15 mouse cellular contexts compared by ENCODE assay signal in the genomic region with DNA sequence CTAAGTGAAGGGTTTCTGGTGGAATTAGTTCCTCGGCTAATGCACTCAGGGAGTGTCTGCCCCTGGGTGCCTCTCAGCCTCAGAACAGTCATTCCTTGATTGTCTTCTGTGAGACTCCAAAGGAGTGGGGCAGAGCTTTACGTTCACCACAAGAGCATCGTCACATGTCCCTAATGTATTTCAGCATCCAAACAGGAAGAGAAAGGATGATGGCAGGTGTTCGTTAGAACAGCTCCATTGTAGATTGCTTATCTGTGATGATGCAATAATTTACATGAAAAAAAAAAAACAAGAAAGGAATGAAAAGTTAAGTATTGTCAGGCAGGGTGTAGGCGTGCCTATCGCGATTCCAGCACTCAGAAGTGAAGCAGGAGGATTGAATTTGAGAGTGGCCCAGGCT.
"Had no signal": no experiment of that assay in that cellular context is flagged by ENCODE, and none has a peak within 500 bp of the region (broad histone marks: within the 10 kb centered on the region; RNA-seq: fewer than 3 reads in every experiment).

No protein-coding gene starts in this region.

- DNase-seq: lung, adult 2 months; lung, postnatal 14 days; lung, postnatal 36 days; right cerebral cortex, postnatal 14 days; thymus, adult 2 months; thymus, postnatal 25 days; thymus, postnatal 4 days had no signal

- H3K4me1 ChIP-seq: megakaryocyte, embryonic 14.5 days; midbrain, embryonic 13.5 days; midbrain, embryonic 15.5 days; neural tube, embryonic 12.5 days; stomach, embryonic 15.5 days had no signal

- H3K9me3 ChIP-seq: lung, embryonic 15.5 days; midbrain, embryonic 13.5 days; midbrain, embryonic 15.5 days; neural tube, embryonic 12.5 days; stomach, embryonic 15.5 days had no signal

- H3K27ac ChIP-seq: lung, embryonic 15.5 days; macrophage; midbrain, embryonic 13.5 days; midbrain, embryonic 15.5 days; neural tube, embryonic 12.5 days; stomach, embryonic 15.5 days; stomach, postnatal 0 days had no signal

- H3K36me3 ChIP-seq: lung, embryonic 15.5 days; midbrain, embryonic 13.5 days; midbrain, embryonic 15.5 days; neural tube, embryonic 12.5 days; stomach, embryonic 15.5 days had no signal

- H3K4me3 ChIP-seq: lung, embryonic 15.5 days; megakaryocyte, embryonic 14.5 days; midbrain, embryonic 13.5 days; midbrain, embryonic 15.5 days; neural tube, embryonic 12.5 days; stomach, embryonic 15.5 days had no signal

- H3K9ac ChIP-seq: lung, embryonic 15.5 days; midbrain, embryonic 13.5 days; midbrain, embryonic 15.5 days; neural tube, embryonic 12.5 days; stomach, embryonic 15.5 days had no signal
